Mouse (Mus musculus) hindbrain, embryonic 13.5 days (tissue): ENCODE measurements around the gene Slc35e3. TPM values are rescaled to one million over a fixed set of nuclear protein-coding genes. Genes with fewer than 3 reads are reported as not detected.
A peak's percentile ranks its signal among the peaks of the same experiment; 100 is the strongest.
"Not testable (repeated sequence)": the region's sequence is repeated elsewhere in the genome, so short reads cannot be mapped to it uniquely, and the experiment has no call there.

Source experiments
- ATAC-seq: fragments of 200-750 bp; cut with Nextera tagmentation; 2 replicates; pipeline ENCODE4 v1.8.0; 2017; ENCODE audit warnings: moderate TSS enrichment; ENCODE audit not compliant: low FRiP score
- H3K27ac ChIP-seq: fragments of 300-500 bp; sonication (generic); 2 replicates; pipeline ENCODE4 v1.5.1; 2015; ENCODE audit warnings: inconsistent platforms, mild to moderate bottlenecking, moderate library complexity
- H3K27me3 ChIP-seq: fragments of 300-500 bp; sonication (generic); 2 replicates; pipeline ENCODE4 v1.6.1; 2015; ENCODE audit warnings: mild to moderate bottlenecking, inconsistent platforms
- H3K36me3 ChIP-seq: fragments of 300-500 bp; sonication (generic); 2 replicates; pipeline ENCODE4 v1.6.1; 2015; ENCODE audit warnings: mild to moderate bottlenecking, inconsistent platforms
- H3K4me1 ChIP-seq: fragments of 300-500 bp; sonication (generic); replicated peaks from 2 replicates; pipeline ENCODE4 v1.6.1; 2015; ENCODE audit warnings: inconsistent platforms
- H3K4me2 ChIP-seq: fragments of 300-500 bp; sonication (generic); 2 replicates; pipeline ENCODE4 v1.6.1; 2015; ENCODE audit warnings: inconsistent platforms, mild to moderate bottlenecking, moderate library complexity
- H3K4me3 ChIP-seq: fragments of 300-500 bp; sonication (generic); 2 replicates; pipeline ENCODE4 v1.5.1; 2015; ENCODE audit warnings: mild to moderate bottlenecking, inconsistent platforms
- H3K9ac ChIP-seq: fragments of 300-500 bp; sonication (generic); 2 replicates; pipeline ENCODE4 v1.6.1; 2015; ENCODE audit warnings: mild to moderate bottlenecking, inconsistent platforms
- H3K9me3 ChIP-seq: fragments of 300-500 bp; sonication (generic); 2 replicates; pipeline ENCODE4 v1.6.1; 2016; ENCODE audit warnings: inconsistent platforms
- WGBS: fragments of 180-500 bp; shearing (Covaris S2); methylation state at CpG from one replicate; pipeline ENCODE4 v1.1.7; 2015; 5-methylcytosine and 5-hydroxymethylcytosine counted together
- polyA plus RNA-seq: library from polyadenylated mRNA; unstranded; fragments of >200 nt; fragmentation: Nextera tagmentation; extraction: Ambion mirVana; gene quantifications from 2 replicates; pipeline ENCODE4 v1.2.1, GENCODE M21; 2015

The Slc35e3 gene
- polyA plus RNA-seq, 1 experiment from 2014 or later: 31.1 TPM

- peaks cover 19% of the 10 kb centered on the region for H3K36me3 ChIP-seq
- H3K9me3 ChIP-seq: no peaks in the 10 kb centered on the region
- no peaks in the 10 kb centered on the region for H3K27me3 ChIP-seq
- peak; percentile 77 for ATAC-seq
- H3K9ac ChIP-seq: peak overlapping the region; percentile 99
- H3K4me1 ChIP-seq: peaks cover 30% of the 10 kb centered on the region
- WGBS: under 1% methylated on average over 69 of the region's 71 CpGs
- peak overlapping the region; percentile 89 for H3K4me3 ChIP-seq
- H3K27ac ChIP-seq: peak overlapping the region; percentile 99
- peak overlapping the region; percentile 79 for H3K4me2 ChIP-seq
Measured at GRCm38 (mm10) chr10:117709930-117710603, 36.1 kb downstream of the Slc35e3 start.

GRCm38 (mm10) chr10:117709326-117709830 lies 36.8 kb downstream of the Slc35e3 start:
- H3K4me2 ChIP-seq: peak overlapping the region; percentile 79
- WGBS: 56% methylated on average over 12 of the region's 12 CpGs
- peak overlapping the region; percentile 89 for H3K4me3 ChIP-seq
- peaks cover 30% of the 10 kb centered on the region for H3K4me1 ChIP-seq
- ATAC-seq: no peak
- peaks cover 26% of the 10 kb centered on the region for H3K36me3 ChIP-seq
- no peak overlapping the region for H3K27ac ChIP-seq
- peak overlapping the region; percentile 99 for H3K9ac ChIP-seq
- no peaks in the 10 kb centered on the region for H3K9me3 ChIP-seq
- no peaks in the 10 kb centered on the region for H3K27me3 ChIP-seq

GRCm38 (mm10) chr10:117708856-117709255 lies 37.3 kb downstream of the Slc35e3 start:
- Histone ChIP-seq H3K4me1 (peaks cover 30% of the 10 kb centered on the region), H3K27ac (no peak overlapping the region), H3K4me3 (peak overlapping the region; percentile 89), H3K36me3 (peaks cover 30% of the 10 kb centered on the region), H3K9ac (0 out of 2 replicates have a peak overlapping the region, but pooled peaks have one; percentile 99), H3K27me3 (no peaks in the 10 kb centered on the region), H3K9me3 (no peaks in the 10 kb centered on the region), H3K4me2 (peak overlapping the region; percentile 79)
- ATAC-seq: no peak
- 92% methylated on average over 9 of the region's 9 CpGs for WGBS

- no peak for ATAC-seq
- H3K4me3 ChIP-seq: no peak overlapping the region
- no peaks in the 10 kb centered on the region for H3K27me3 ChIP-seq
- H3K27ac ChIP-seq: no peak overlapping the region
- no peak overlapping the region for H3K9ac ChIP-seq
- H3K4me2 ChIP-seq: no peak overlapping the region
- peaks cover 35% of the 10 kb centered on the region for H3K36me3 ChIP-seq
- peaks cover 30% of the 10 kb centered on the region for H3K4me1 ChIP-seq
- no peaks in the 10 kb centered on the region for H3K9me3 ChIP-seq
- WGBS: 98% methylated on average over 2 of the region's 2 CpGs
Measured at GRCm38 (mm10) chr10:117708376-117708775, 37.8 kb downstream of the Slc35e3 start.

- no peak overlapping the region for H3K4me3 ChIP-seq
- peaks cover 44% of the 10 kb centered on the region for H3K36me3 ChIP-seq
- H3K4me2 ChIP-seq: no peak overlapping the region
- no peak for ATAC-seq
- 91% methylated on average over 2 of the region's 2 CpGs for WGBS
- H3K4me1 ChIP-seq: peaks cover 30% of the 10 kb centered on the region
- no peaks in the 10 kb centered on the region for H3K9me3 ChIP-seq
- H3K27me3 ChIP-seq: no peaks in the 10 kb centered on the region
- H3K9ac ChIP-seq: no peak overlapping the region
- H3K27ac ChIP-seq: no peak overlapping the region
Measured at GRCm38 (mm10) chr10:117707114-117707838, 38.9 kb downstream of the Slc35e3 start.

- H3K4me1 ChIP-seq: peaks cover 29% of the 10 kb centered on the region
- H3K27me3 ChIP-seq: no peaks in the 10 kb centered on the region
- no peak overlapping the region for H3K4me2 ChIP-seq
- H3K9me3 ChIP-seq: no peaks in the 10 kb centered on the region
- peaks cover 52% of the 10 kb centered on the region for H3K36me3 ChIP-seq
- H3K4me3 ChIP-seq: no peak overlapping the region
- H3K9ac ChIP-seq: no peak overlapping the region
- no peak overlapping the region for H3K27ac ChIP-seq
- ATAC-seq: no peak
- 84% methylated on average over 6 of the region's 6 CpGs for WGBS
Measured at GRCm38 (mm10) chr10:117706440-117706839, 39.7 kb downstream of the Slc35e3 start.

- ATAC-seq: no peak
- H3K27me3 ChIP-seq: no peaks in the 10 kb centered on the region
- no peak overlapping the region for H3K4me3 ChIP-seq
- no peak overlapping the region for H3K27ac ChIP-seq
- no peaks in the 10 kb centered on the region for H3K9me3 ChIP-seq
- H3K36me3 ChIP-seq: peaks cover 56% of the 10 kb centered on the region
- H3K4me1 ChIP-seq: peaks cover 25% of the 10 kb centered on the region
- H3K4me2 ChIP-seq: no peak overlapping the region
- no peak overlapping the region for H3K9ac ChIP-seq
Measured at GRCm38 (mm10) chr10:117705806-117706205, 40.4 kb downstream of the Slc35e3 start.

- Histone ChIP-seq H3K4me2 (no peak overlapping the region), H3K36me3 (peaks cover 65% of the 10 kb centered on the region), H3K9ac (no peak overlapping the region), H3K27ac (no peak overlapping the region), H3K4me3 (no peak overlapping the region), H3K4me1 (peaks cover 25% of the 10 kb centered on the region), H3K9me3 (no peaks in the 10 kb centered on the region), H3K27me3 (no peaks in the 10 kb centered on the region)
- no peak for ATAC-seq
- 97% methylated on average over 6 of the region's 6 CpGs for WGBS
Measured at GRCm38 (mm10) chr10:117704964-117705335, 41.2 kb downstream of the Slc35e3 start.

GRCm38 (mm10) chr10:117704314-117704963 lies 41.7 kb downstream of the Slc35e3 start:
- not testable (repeated sequence) for H3K27ac ChIP-seq, ATAC-seq, H3K9me3 ChIP-seq, H3K4me2 ChIP-seq, H3K27me3 ChIP-seq, H3K9ac ChIP-seq, H3K4me3 ChIP-seq
- Histone ChIP-seq H3K36me3 (peaks cover 70% of the 10 kb centered on the region), H3K4me1 (peaks cover 23% of the 10 kb centered on the region)
- WGBS: 96% methylated on average over 6 of the region's 6 CpGs

- 92% methylated on average over 3 of the region's 3 CpGs for WGBS
- Histone ChIP-seq H3K9ac (no peak overlapping the region), H3K4me3 (no peak overlapping the region), H3K4me1 (peaks cover 15% of the 10 kb centered on the region), H3K27ac (no peak overlapping the region), H3K36me3 (peaks cover 79% of the 10 kb centered on the region), H3K27me3 (no peaks in the 10 kb centered on the region), H3K4me2 (no peak overlapping the region), H3K9me3 (no peaks in the 10 kb centered on the region)
- ATAC-seq: no peak
Measured at GRCm38 (mm10) chr10:117703506-117703905, 42.7 kb downstream of the Slc35e3 start.

GRCm38 (mm10) chr10:117702024-117702833 lies 43.9 kb downstream of the Slc35e3 start:
- no peak for ATAC-seq
- H3K4me2 ChIP-seq: no peak overlapping the region
- no peaks in the 10 kb centered on the region for H3K9me3 ChIP-seq
- peaks cover 11% of the 10 kb centered on the region for H3K4me1 ChIP-seq
- no peak overlapping the region for H3K27ac ChIP-seq
- no peak overlapping the region for H3K4me3 ChIP-seq
- H3K27me3 ChIP-seq: no peaks in the 10 kb centered on the region
- H3K36me3 ChIP-seq: peaks cover 88% of the 10 kb centered on the region
- WGBS: 97% methylated on average over 6 of the region's 6 CpGs
- no peak overlapping the region for H3K9ac ChIP-seq
